Mouse (Mus musculus) retina, postnatal 7 days (tissue): Measurements from ENCODE around the gene Prm1.
"Not testable (repeated sequence)": the region's sequence is repeated elsewhere in the genome, so short reads cannot be mapped to it uniquely, and the experiment has no call there.

Source experiments
- DNase-seq: peaks from one replicate; pipeline ENCODE4 v3.0.0-alpha.2; 2012; ENCODE audit warnings: low read depth, low spot score

Gene Prm1

DNA sequence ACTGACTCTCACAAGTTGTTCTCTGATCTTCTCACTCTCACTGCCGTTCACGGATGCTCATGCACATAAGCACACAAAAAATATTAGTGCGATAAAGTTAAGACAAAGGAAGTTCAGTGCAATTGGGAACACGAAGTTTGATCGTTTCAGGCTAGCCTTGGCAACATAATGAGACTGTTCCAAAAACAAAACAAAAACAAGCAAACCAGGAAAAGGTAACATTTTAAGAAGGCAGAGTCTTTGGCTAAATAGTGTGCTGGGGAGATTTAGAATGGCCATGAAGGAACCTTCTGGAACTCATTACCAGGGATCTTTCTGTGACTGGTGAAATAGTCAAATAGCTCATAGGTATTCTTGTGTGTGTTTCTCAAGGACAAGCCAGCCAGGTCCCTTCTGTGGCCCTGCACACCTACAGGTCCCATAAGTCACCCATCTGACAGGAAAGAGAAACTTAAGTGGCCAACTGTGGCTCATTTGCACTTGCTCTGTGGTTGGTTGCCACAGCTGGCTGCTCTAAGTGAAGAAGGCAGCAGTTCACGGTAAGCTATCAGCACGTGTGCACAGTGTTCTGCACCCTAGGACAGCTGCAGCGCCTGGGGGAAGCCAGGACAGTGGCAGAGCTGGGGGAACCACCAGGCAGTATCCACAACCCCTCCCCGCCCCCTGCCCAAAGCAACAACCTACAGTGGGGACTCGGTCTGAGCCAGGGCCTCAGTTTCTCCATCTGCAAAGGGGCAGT lies at the start of gene Prm1:
Prm1 (minus strand) TSS at position 51 of the 739 bp plus-strand sequence.
- no peak for DNase-seq

DNA sequence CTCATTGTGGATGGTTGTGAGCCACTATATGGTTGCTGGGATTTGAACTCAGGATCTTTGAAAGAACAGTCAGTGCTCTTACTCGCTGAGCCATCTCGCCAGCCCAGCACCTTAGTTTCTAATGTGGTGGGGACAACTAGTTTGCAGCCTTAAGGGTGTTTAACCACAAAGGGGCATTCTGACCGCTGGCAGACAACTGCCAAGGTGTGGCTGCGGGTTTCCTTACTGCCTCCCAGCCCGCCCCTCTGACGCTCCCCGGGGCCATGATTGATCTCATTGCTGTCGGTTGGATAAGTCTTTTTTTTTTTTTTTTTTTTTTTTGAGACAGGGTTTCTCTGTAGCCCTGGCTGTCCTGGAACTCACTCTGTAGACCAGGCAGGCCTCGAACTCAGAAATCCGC lies 46.6 kb upstream of the Prm1 start:
- not testable (repeated sequence) for DNase-seq

DNA sequence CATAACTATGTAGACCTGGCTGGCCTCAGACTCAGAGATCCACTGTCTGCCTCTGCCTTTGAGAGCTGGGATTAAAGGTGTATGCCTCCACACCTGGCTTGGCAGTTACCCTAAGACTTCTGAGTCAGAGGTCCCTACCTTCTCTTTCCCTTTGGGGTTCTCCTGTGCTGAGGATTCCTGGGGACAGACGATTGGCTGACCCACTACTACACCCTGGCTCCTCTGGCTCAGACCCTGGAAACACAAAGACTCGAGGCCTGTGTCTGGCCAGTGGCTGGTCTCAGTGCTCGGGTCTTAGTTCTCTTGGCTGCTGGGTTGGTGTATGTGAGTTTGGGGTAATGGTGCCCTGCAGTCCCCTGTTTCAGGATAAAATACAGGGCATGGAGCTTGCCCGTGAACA lies 45.3 kb upstream of the Prm1 start:
- DNase-seq, result no peak

DNA sequence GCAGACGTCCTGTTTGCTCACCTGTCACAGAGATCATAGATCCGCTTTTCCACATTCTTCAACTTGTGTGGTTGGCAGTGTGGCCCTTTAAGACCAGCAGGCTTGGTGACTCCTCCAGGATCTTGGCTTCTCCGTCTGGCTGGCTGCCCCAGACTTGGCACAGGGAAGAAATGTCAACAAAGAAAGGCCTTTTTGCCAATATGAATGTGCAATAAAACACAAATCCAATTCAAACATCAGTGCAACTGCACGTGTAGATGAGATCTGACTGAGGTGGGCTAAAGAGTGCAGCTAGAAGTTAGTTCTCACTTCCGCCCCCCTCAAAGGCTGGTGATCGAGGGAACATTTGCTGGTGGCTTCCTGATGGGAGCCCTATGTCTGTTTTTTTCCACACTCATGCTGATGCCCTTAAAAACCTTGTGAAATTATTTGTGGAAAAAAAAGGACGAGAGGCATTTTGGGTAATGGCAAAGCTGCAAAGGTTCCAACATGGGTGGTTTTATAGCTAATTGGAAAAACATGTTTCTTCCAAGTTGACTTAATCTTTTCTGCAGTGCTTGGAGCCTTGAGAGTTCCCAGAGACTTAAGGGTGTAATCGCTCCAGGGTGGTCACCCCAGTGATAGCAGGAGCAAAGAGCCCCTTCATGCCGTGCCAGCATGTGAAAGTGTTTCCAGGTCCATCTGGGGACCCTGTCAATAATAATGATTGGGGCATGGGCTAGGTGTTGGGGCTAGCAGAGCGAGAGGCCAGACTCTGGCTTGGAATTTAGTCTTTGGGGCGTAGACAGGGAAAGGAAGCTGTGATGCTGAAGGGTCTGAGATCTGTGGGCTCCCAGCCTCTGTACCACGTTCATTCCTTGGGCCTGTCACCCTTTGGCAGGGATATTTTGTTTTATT lies 44.6 kb upstream of the Prm1 start:
- DNase-seq, result no peak

DNA sequence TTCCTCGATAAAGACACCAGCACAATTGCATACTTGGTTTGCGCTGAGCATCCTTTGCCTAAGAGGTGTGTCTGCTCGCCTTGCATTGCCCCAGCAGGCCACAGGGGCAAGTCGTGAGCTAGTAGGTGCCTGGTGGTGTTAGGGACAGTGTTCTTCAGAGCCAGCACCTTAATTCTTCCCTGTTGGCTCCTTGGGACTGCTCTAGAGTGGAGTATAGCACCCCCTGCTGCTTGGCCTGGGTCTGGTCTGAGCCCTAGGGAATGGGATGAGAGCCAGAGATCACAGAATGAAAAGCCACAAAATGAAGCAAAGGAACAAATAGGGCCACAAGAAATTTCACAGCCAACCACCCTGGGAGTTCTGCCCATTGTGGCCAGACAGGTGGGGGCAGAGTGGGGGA lies 40.9 kb upstream of the Prm1 start:
- DNase-seq, result peak; percentile 13

DNA sequence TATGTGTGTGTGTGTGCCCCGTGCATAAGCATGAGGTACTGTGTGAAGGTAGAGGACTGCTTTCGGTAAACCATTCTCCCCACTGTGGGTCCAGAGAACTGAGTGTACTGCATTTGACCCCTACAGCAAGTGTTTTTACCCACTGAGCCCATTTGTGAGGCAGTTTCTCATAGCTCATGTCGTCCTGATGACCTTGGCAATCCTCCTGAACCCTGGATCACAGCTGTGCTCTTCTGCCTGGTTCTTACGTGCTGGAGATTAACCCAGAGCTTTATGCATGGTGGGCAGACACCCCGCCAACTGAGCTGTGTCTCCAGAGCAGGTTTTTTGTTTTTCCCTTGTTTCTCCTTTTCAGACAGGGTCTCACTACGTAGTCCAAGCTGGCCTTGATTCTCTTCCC lies 40.3 kb upstream of the Prm1 start:
- DNase-seq, result no peak

DNA sequence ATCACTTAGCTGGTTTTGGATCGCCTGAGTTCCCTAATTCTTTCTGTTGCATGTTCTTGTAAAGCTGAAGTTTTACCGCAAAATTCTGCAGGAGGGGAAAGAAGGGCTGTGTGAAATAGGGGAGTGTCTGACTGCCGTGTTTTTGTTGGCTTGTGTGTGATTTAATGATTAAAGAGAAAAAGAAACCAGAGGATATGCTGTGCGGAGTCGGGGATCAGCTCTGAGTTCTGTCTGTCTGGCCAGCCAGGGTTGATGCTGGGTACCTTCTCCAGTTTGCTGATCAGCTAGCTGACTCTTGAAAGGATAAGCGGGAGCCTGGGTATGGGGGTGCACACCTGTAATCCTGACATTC lies 38.7 kb upstream of the Prm1 start:
- DNase-seq, result no peak

DNA sequence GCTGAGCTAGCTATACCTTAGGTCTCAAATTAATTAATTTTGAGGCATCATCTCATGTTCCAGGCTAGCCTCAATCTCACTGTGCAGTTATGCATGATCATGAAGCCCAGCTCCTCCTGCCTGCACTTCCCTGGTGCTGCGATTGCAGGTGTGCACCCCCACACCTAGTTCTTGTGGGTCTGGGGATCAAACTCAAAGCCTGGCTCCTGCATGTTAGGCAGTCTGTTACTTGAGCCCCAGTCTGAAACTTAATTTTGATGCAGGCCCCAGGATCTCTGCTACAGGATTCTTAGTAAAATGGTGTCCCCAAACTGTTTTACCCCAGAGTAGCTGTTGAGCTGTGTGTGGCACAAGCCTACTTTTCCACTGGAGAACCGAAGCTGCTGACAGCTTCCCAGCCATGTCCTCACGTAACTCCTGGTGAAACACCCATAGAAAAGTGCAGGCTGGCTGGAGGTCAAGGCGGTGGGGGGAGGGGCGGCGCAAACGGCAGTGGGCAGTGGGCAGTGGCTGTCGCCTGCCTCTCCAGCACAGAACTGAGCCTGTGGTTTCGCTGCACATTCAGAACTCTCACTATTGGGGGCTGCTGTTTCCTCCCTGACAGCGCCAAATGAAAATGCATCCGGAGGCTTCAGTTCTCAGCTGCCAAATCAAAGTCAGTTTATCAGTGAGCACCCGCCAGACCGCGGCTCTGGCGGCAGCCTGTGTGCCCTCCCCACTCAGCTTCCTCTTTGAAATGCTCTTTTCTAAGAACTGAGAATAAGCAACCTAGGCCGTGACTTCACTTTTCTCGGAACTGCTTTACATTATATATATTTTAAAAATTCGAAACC lies 38.1 kb upstream of the Prm1 start:
- no peak for DNase-seq

DNA sequence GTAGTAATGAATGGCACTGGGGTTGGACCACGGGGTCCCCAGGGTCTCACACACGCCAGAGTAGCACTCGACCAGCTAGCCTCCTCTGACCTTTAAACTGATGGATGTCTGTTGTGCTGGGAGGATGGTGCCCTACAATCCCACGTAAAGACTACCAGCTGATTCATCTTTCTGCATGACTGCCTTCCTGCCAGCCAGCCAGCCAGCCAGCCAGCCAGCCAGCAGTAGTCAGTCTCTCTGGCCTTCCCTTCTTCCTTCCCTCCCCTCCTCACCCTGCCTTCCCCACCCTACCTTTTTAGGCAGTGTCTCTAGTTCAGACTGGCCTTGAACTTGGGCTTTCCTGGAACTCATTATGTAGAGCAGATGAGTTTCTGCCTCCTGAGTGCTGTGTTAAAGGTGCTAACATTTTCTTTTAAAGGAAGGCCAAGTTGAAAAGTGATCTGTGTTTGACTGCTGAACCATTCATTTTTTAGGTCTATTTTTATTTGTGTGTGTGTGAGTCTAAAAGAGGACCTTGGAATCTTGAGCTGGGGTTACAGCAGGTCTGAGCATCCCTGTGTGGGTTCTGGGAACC lies 36.7 kb upstream of the Prm1 start:
- DNase-seq, result no peak

DNA sequence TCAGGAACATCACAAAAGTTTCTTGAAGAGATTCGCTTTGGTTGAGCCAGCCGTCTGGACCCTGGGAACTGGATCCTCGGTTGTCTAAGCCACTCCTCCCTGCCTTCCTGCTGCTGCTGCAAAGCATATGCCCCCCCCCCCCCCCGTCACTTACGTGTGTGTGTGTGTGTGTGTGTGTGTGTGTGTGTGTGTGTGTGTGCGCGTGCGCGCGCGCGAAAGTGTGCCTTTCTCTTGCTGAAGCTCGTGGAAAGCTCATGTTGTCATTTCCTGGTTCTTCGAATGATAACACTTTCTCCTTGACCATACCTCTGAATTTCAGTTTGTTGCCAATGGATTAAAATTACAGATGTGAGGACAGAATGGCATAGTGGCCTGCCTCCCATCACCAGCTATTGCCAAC lies 34.4 kb upstream of the Prm1 start:
- no peak for DNase-seq

DNA sequence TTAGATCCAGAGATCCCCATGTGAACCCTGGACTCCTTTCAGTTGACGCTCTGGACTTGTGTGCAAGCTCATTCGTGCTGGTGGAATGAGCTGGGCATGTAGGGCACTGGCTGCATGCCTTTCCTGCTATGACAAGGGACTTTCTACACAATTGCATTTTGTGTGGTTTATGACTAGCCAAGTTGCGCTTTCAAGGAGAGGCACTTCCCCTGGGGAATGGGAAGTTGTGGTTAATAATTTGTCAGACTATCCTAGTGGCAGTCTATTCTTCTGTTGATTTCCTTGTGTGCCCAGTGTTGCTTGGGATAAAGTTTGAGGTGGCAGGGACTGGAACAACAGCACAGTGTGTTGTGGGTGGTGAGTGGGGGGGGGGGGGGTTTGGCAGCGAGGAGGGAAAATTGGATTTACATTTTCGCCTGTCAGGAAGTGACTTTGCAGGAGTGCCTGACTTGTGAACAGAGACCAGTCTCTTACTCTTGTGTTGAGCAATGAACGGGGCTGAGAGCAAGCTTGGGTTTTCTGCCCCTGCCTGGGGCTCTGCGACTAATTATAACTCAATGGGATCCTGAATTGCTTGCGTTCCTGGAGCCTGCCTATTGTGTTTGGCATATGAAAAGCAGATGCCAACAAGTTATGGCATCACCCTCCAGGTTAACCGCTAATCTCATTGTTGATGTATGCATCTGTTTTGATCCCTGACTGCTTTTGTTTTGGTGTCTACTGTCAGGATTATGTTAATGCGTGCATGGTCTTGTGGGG lies 33.0 kb upstream of the Prm1 start:
- DNase-seq, result no peak

DNA sequence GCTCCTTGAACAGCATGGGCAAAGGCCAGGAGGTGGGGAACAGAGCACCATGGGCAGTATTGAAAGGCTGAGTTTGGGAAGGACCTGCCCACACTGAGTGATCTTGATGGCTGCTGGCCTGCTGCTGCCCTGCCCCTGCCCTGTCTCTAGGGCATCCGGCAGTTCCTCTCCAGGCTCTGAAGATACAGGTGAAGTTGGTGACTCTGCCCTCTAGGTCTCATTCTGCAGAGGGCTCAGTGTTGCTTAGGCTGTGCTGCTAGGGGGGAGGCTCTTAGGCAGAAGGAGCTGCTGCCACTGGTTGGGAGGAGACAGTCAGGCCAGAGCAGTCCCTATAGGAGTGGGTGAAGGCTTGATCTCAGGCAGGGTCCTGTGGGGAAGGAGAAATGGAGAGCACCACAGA lies 32.3 kb upstream of the Prm1 start:
- DNase-seq, result no peak

DNA sequence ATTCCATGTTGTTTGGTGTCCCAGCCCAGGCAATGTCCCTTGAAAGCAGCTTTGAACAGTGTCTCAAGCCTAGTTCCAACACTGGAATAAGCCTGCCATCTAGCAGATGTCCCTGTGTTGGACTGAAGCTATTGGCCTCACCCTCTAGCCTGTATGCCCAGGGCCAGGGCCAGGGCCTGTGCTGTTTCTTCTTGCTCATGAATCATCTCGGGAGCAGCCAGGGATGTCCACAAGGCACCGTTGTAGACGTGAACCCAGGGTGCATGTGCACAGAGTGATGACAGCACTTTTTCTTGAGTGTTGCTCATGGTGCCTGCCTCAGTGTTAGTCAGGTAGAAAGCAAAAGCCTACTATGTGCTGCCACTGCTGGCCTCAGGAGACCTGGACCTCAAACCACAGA lies 31.6 kb upstream of the Prm1 start:
- no peak for DNase-seq

DNA sequence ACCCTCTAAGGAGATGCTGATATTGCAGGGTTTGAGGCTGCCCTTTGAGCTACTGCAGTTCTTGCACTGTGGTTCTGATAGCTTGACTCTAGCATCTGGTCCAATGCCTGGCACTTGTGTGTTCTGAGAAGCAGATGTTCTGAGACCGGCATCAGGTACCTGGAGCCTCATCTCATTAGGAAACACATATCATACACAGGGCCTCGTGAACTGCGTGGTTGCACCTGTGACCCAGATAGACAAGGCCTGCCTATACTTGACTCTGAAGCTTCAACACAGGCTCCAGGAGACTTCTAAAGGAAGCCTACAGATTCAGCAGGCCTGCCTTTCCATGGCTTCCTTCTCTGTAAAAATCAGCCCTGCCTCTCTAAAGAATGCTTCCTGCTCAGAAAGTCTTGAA lies 30.7 kb upstream of the Prm1 start:
- no peak for DNase-seq

DNA sequence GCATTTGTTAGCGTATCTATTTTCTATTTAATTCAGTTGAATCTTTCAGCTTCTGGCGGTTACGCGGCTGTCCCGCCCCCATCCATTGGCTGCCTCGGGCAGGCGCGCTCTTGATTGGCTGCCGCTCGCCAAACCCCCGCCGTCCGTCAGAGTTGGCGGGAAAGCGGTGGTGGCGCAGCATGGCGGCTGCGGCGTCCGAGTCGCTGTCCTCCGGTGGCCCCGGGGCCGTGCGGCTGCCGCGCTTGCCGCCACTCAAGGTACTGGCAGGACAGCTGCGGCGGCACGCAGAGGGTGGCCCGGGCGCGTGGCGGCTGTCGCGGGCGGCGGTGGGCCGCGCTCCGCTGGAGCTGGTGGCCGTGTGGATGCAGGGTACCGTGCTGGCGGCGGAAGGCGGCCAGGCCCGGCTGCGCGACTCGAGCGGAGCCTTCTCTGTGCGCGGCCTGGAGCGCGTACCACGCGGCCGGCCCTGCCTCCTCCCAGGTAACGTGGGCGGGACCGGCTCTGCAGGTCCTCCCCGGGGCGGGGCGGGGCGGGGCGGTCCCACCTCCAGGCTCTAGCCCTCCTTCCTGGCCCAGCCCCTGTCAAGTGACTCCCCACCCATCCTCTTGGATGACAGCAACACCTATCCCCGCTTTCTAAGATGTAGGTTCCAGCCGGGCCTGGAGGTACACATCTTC lies 29.4 kb upstream of the Prm1 start, which contains the start of gene Rmi2:
Rmi2 (plus strand) TSS at position 149 of the 677 bp plus-strand sequence.
- peak; percentile 55 for DNase-seq

DNA sequence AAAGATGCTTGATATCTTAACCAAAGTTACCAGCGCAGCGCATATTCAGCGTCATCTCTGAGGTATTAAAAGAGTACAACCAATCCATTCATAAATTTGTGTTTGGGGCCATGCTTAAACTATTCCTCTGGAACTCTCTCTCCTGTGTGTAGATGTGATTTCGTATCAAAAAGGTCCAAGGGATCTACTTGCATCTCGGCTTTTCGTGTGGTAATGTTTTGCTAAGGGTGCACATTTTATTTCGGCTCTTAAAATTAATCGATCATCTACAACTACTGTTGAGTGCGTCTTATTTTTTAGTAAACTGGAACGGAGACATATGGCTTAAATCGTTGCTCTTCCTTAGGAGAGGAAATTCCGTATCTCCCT lies 28.9 kb upstream of the Prm1 start:
- no peak for DNase-seq

DNA sequence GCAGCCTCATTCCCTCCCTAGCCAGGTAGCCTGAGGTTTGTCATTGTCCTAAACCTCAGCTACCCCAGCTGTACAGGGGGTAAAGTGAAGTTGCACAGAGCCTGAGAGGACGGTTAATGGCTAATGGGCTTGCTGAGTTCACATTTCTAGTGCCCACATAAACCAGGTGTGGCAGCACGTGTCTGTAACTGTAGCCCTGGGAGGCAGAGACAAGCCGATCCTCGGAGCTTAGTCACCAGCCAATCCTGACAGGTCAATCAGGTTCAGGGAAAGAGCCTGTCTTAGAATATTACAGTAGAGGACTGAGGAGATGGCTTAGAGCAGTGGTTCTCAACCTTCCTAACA lies 22.8 kb upstream of the Prm1 start:
- no peak for DNase-seq

DNA sequence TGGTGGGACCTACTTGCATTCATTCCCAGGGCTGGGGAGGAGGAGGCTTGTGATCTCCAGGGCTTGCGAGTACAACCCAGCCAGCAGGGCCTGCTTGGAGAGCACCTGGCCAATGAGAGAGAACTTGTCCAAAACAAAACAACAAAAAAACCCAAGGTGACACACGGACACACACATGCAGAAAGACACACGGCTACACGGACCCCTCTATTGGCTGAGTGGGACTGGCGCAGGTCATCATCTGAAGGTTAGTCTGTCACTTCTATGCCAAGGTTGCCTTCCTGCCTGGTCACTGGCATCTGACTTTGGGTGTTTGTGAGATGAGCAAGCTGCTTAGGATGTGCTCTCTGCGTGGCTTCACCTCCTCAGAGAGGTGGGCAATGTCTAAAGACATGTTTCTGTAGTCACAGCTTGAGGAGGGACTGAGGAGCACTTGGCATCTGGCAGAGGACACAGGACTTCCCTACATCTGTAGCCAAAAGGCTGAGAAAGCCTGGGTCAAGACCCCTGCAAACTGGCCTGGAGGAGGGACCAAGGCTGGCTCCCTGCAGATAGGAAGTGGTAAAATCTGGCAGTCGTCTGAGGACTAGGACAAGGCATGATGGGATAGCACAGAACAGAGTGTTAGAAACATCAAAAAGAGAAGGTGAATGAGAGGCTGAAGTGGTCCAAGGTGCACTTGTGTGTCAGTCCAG lies 22.3 kb upstream of the Prm1 start:
- no peak for DNase-seq

DNA sequence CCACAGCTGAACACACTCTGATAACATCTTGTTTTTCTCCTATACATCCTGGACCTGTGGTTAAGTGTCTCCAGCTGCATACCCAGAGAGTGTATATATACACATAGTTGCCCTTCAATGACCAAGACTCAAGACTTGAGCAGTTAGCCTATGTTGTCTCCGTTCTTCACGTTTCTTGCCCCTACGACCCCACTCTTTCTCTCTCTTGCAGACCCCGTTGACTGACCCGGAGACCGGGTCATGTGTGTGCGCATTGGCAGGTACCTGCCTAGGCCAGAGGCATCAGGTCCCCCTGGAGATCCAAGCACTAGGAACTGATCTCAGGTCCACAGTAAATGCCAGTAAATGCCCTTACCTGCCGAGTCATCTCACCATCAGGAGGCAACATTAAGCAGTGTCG lies 21.6 kb upstream of the Prm1 start:
- no peak for DNase-seq

DNA sequence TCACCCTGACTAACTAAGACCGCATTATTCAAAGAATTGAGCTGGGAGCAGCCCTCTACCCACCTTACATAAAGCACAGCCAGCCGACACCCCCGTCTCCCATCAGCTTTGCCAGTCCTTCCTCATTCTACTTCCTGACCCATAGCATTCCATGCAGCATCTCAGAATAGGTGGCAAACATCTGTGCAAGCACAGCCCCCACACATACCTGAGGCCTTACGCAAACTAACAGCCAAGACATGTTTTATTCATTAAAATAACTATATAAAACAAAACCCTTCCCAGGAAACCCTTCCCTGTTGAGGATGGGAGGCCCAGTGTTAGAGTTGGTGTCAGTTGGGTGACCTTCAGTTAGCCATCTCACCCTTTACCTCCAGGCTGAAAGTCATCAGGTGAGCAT lies 20.2 kb upstream of the Prm1 start:
- no peak for DNase-seq
